Mouse (Mus musculus) lung, postnatal 25 days (tissue): ENCODE measurements around the gene Pim2.
"Not testable (repeated sequence)": the region's sequence is repeated elsewhere in the genome, so short reads cannot be mapped to it uniquely, and the experiment has no call there.

Source experiments
- DNase-seq: peaks from one replicate; pipeline ENCODE4 v3.0.0; 2022; ENCODE audit warnings: low spot score

Gene Pim2

GRCm38 (mm10) chrX:7907735-7908134 is 29.7 kb downstream of the Pim2 start, which contains the start of gene Gm10491:
TSS of gene Gm10491 (minus strand) at chrX:7907835.
- no peak for DNase-seq

GRCm38 (mm10) chrX:7909242-7909641 is 31.2 kb downstream of the Pim2 start, which contains the start of gene Gm10490:
TSS of gene Gm10490 (plus strand) at chrX:7909542.
- not testable (repeated sequence) for DNase-seq

GRCm38 (mm10) chrX:7910473-7910872 is 32.4 kb downstream of the Pim2 start:
- DNase-seq, result no peak

- DNase-seq, result peak; percentile 37
These were observed 37.6 kb downstream of the Pim2 start for GRCm38 (mm10) chrX:7915669-7916068.

GRCm38 (mm10) chrX:7917960-7918359 is 39.9 kb downstream of the Pim2 start:
- not testable (repeated sequence) for DNase-seq

- no peak for DNase-seq
These were observed 41.7 kb downstream of the Pim2 start, which contains the start of gene Pcsk1n for GRCm38 (mm10) chrX:7919601-7920383. TSS of gene Pcsk1n (plus strand) at chrX:7919822.

- DNase-seq, result no peak
These were observed 44.0 kb downstream of the Pim2 start for GRCm38 (mm10) chrX:7922032-7922431.

GRCm38 (mm10) chrX:7926266-7926665 is 48.2 kb downstream of the Pim2 start:
- DNase-seq, result no peak

GRCm38 (mm10) chrX:7927116-7927515 is 49.1 kb downstream of the Pim2 start:
- DNase-seq, result no peak

GRCm38 (mm10) chrX:7928270-7928790 is 50.3 kb downstream of the Pim2 start, which contains the start of gene Eras:
TSS of gene Eras (minus strand) at chrX:7928607.
- no peak for DNase-seq
